In genomic region chr15:80181561-80181960, GRCm38 (mm10) we compare ENCODE assay signal across 21 mouse cellular contexts. TPM values are rescaled to one million over a fixed set of nuclear protein-coding genes. Genes with fewer than 3 reads are reported as not detected.
DNase-seq lines count a peak whose midpoint lies in the region; ATAC-seq and TF ChIP-seq lines count a peak whose summit lies in the region.
"Had no signal": no experiment of that assay in that cellular context is flagged by ENCODE, and none has a peak within 500 bp of the region (broad histone marks: within the 10 kb centered on the region; RNA-seq: fewer than 3 reads in every experiment).

No protein-coding gene starts in this region.

- no peaks in the 10 kb centered on the region for H3K36me3 ChIP-seq in hindbrain, postnatal 0 days (ENCODE audit: insufficient read depth, low read length)
- peaks cover 9% of the 10 kb centered on the region for H3K36me3 ChIP-seq in hindbrain, embryonic 13.5 days
- no peaks in the 10 kb centered on the region for H3K36me3 ChIP-seq in liver, embryonic 12.5 days

- DNase-seq in hindbrain, postnatal 0 days (ENCODE audit: low spot score): peak; percentile 54
- no peak for DNase-seq in liver
- DNase-seq in brain, embryonic 14.5 days (ENCODE audit: low read depth): peak; percentile 65
- DNase-seq in gonadal fat pad, adult 2 months (ENCODE audit: low read depth): peak; percentile 22
- no peak for DNase-seq in cerebellum, adult 2 months
- DNase-seq: adrenal gland, adult 8-10 months; cerebellum, adult 18-20 months; gastrocnemius, postnatal 36 days; lung, adult 2 months; right cerebral cortex, postnatal 4 days; thymus, adult 2 months had no signal

- TF ChIP-seq POLR2A in brain, embryonic 14.5 days (IDR thresholded peaks at IDR 0.05; ENCODE audit: borderline replicate concordance, extremely low read depth, insufficient read depth, insufficient read length, poor library complexity, severe bottlenecking): no peak
- no peak for TF ChIP-seq POLR2A in cerebellum, adult 2 months (IDR thresholded peaks at IDR 0.05; ENCODE audit: borderline replicate concordance, insufficient read depth, low read length)

- no peak overlapping the region for H3K4me2 ChIP-seq in hindbrain, postnatal 0 days (ENCODE audit: low read depth, low read length)
- no peak overlapping the region for H3K4me2 ChIP-seq in hindbrain, embryonic 13.5 days
- H3K4me2 ChIP-seq in liver, embryonic 12.5 days: peak overlapping the region; percentile 37
- H3K4me2 ChIP-seq: embryonic facial prominence, embryonic 15.5 days; neural tube, embryonic 12.5 days had no signal

- no peak overlapping the region for H3K4me3 ChIP-seq in hindbrain, postnatal 0 days (ENCODE audit: low read length)
- H3K4me3 ChIP-seq in hindbrain, embryonic 13.5 days: no peak overlapping the region
- no peak overlapping the region for H3K4me3 ChIP-seq in liver, embryonic 12.5 days
- H3K4me3 ChIP-seq in cerebellum, adult 2 months (replicated peaks; ENCODE audit: insufficient read depth, low read depth, low read length): no peak overlapping the region
- H3K4me3 ChIP-seq: embryonic facial prominence, embryonic 15.5 days; megakaryocyte, embryonic 14.5 days; neural tube, embryonic 12.5 days had no signal

- H3K27me3 ChIP-seq in hindbrain, postnatal 0 days (ENCODE audit: insufficient read depth, low read length): no peaks in the 10 kb centered on the region
- H3K27me3 ChIP-seq in hindbrain, embryonic 13.5 days: no peaks in the 10 kb centered on the region
- peaks cover 37% of the 10 kb centered on the region for H3K27me3 ChIP-seq in liver, embryonic 12.5 days (replicated peaks)
- H3K27me3 ChIP-seq in cerebellum, adult 2 months (ENCODE audit: control insufficient read depth, insufficient read depth, low read length): no peaks in the 10 kb centered on the region
- H3K27me3 ChIP-seq: embryonic facial prominence, embryonic 15.5 days; neural tube, embryonic 12.5 days had no signal

- 0 out of 2 replicates have a peak overlapping the region, but pooled peaks have one; percentile 7 for H3K27ac ChIP-seq in hindbrain, postnatal 0 days
- H3K27ac ChIP-seq in hindbrain, embryonic 13.5 days: no peak overlapping the region
- peak overlapping the region; percentile 71 for H3K27ac ChIP-seq in liver, embryonic 12.5 days
- no peak overlapping the region for H3K27ac ChIP-seq in cerebellum, adult 2 months (ENCODE audit: insufficient read depth, low read length)
- H3K27ac ChIP-seq: embryonic facial prominence, embryonic 15.5 days; neural tube, embryonic 12.5 days had no signal

- no peak for TF ChIP-seq CTCF in hindbrain, postnatal 0 days (IDR thresholded peaks at IDR 0.05; ENCODE audit: low read depth)
- TF ChIP-seq CTCF in brain, embryonic 14.5 days (IDR thresholded peaks at IDR 0.05; ENCODE audit: borderline replicate concordance, extremely low read depth, insufficient read depth, insufficient read length): no peak
- no peak for TF ChIP-seq CTCF in cerebellum, adult 2 months (IDR thresholded peaks at IDR 0.05; ENCODE audit: borderline replicate concordance, insufficient read depth, low read depth, low read length)

- H3K4me1 ChIP-seq in hindbrain, postnatal 0 days (ENCODE audit: insufficient read depth, low read length): no peaks in the 10 kb centered on the region
- H3K4me1 ChIP-seq in hindbrain, embryonic 13.5 days (replicated peaks): peaks cover 22% of the 10 kb centered on the region
- peaks cover 44% of the 10 kb centered on the region for H3K4me1 ChIP-seq in liver, embryonic 12.5 days
- peaks cover 36% of the 10 kb centered on the region for H3K4me1 ChIP-seq in cerebellum, adult 2 months (ENCODE audit: control insufficient read depth, insufficient read depth, low read length)

- no peak for ATAC-seq in hindbrain, postnatal 0 days
- ATAC-seq in hindbrain, embryonic 13.5 days (ENCODE audit: low FRiP score): no peak
- no peak for ATAC-seq in liver, embryonic 12.5 days
- ATAC-seq: inflammation-experienced regulatory T-cells, adult 6 months had no signal

- H3K9me3 ChIP-seq in hindbrain, postnatal 0 days (ENCODE audit: low read length): no peaks in the 10 kb centered on the region
- no peaks in the 10 kb centered on the region for H3K9me3 ChIP-seq in hindbrain, embryonic 13.5 days
- H3K9me3 ChIP-seq in liver, embryonic 12.5 days (replicated peaks): no peaks in the 10 kb centered on the region
- H3K9me3 ChIP-seq: embryonic facial prominence, embryonic 15.5 days; neural tube, embryonic 12.5 days had no signal

- 56% methylated on average over 7 of the region's 7 CpGs for WGBS in hindbrain, postnatal 0 days
- 92% methylated on average over 7 of the region's 7 CpGs for WGBS in hindbrain, embryonic 13.5 days
- WGBS in liver, embryonic 12.5 days (ENCODE audit: insufficient replicate concordance): 74% methylated on average over 7 of the region's 7 CpGs
- 31% methylated on average over 7 of the region's 7 CpGs for WGBS in cerebellum, adult 2 months

- H3K9ac ChIP-seq in hindbrain, postnatal 0 days (replicated peaks; ENCODE audit: low read length): no peak overlapping the region
- no peak overlapping the region for H3K9ac ChIP-seq in hindbrain, embryonic 13.5 days
- no peak overlapping the region for H3K9ac ChIP-seq in liver, embryonic 12.5 days
- H3K9ac ChIP-seq: embryonic facial prominence, embryonic 15.5 days; neural tube, embryonic 12.5 days had no signal

RNA-seq across cellular contexts. Expression of gene Mgat3, which starts 8.0 kb away (rescaled TPM):
- 99.6 and 106 TPM in 2 replicates for total RNA-seq in hindbrain, postnatal 0 days (2014; rRNA removed)
- polyA plus RNA-seq in hindbrain, postnatal 0 days (2015; fragmentation: Nextera tagmentation; extraction: Ambion mirVana): 13.2 and 13.5 TPM in 2 replicates
- 12.2 and 13.0 TPM in 2 replicates for polyA plus RNA-seq in hindbrain, embryonic 13.5 days (2015; fragmentation: Nextera tagmentation; extraction: Ambion mirVana)
- 0.96 and 1.2 TPM in 2 replicates for polyA plus RNA-seq in liver, embryonic 12.5 days (2016; fragmentation: Nextera tagmentation; extraction: Ambion mirVana)
- 47.2 and 64.7 TPM in 2 replicates for polyA plus RNA-seq in brain, embryonic 14.5 days (2012; rRNA removed)
- polyA plus RNA-seq in gonadal fat pad, adult 2 months (2012; rRNA removed): 10.2 and 10.5 TPM in 2 replicates
- polyA plus RNA-seq in cerebellum, adult 2 months (2012; rRNA removed): 106 and 114 TPM in 2 replicates
- total RNA-seq: hematopoietic stem cell, adult 5-6 weeks had no signal
- polyA plus RNA-seq: inflammation-experienced regulatory T-cells, adult 6 months had no signal

RNA-seq across cellular contexts. Expression of gene Tab1, which starts 48.6 kb away (rescaled TPM):
- 55.0 and 58.6 TPM in 2 replicates for total RNA-seq in hindbrain, postnatal 0 days (2014; rRNA removed)
- 26.5 and 27.9 TPM in 2 replicates for polyA plus RNA-seq in hindbrain, postnatal 0 days (2015; fragmentation: Nextera tagmentation; extraction: Ambion mirVana)
- polyA plus RNA-seq in hindbrain, embryonic 13.5 days (2015; fragmentation: Nextera tagmentation; extraction: Ambion mirVana): 38.3 and 41.2 TPM in 2 replicates
- 18.5 and 18.9 TPM in 2 replicates for polyA plus RNA-seq in liver, embryonic 12.5 days (2016; fragmentation: Nextera tagmentation; extraction: Ambion mirVana)
- 49.3 and 55.3 TPM in 2 replicates for polyA plus RNA-seq in brain, embryonic 14.5 days (2012; rRNA removed)
- polyA plus RNA-seq in gonadal fat pad, adult 2 months (2012; rRNA removed): 17.0 and 20.9 TPM in 2 replicates
- 50.0 and 50.2 TPM in 2 replicates for polyA plus RNA-seq in cerebellum, adult 2 months (2012; rRNA removed)

RNA-seq across cellular contexts. Expression of gene Mief1, which starts 52.3 kb away (rescaled TPM):
- 46.3 and 51.1 TPM in 2 replicates for total RNA-seq in hindbrain, postnatal 0 days (2014; rRNA removed)
- polyA plus RNA-seq in hindbrain, postnatal 0 days (2015; fragmentation: Nextera tagmentation; extraction: Ambion mirVana): 20.3 and 22.0 TPM in 2 replicates
- polyA plus RNA-seq in hindbrain, embryonic 13.5 days (2015; fragmentation: Nextera tagmentation; extraction: Ambion mirVana): 36.9 and 37.7 TPM in 2 replicates
- 29.1 and 30.1 TPM in 2 replicates for polyA plus RNA-seq in liver, embryonic 12.5 days (2016; fragmentation: Nextera tagmentation; extraction: Ambion mirVana)
- 14.3 and 20.8 TPM in 2 replicates for polyA plus RNA-seq in brain, embryonic 14.5 days (2012; rRNA removed)
- polyA plus RNA-seq in gonadal fat pad, adult 2 months (2012; rRNA removed): 14.9 and 16.3 TPM in 2 replicates
- polyA plus RNA-seq in cerebellum, adult 2 months (2012; rRNA removed): 18.4 and 19.6 TPM in 2 replicates

RNA-seq across cellular contexts. Expression of gene AC140267.1, which starts 54.1 kb away (rescaled TPM):
- not detected in 2 replicates for total RNA-seq in hindbrain, postnatal 0 days (2014; rRNA removed)
- polyA plus RNA-seq in hindbrain, postnatal 0 days (2015; fragmentation: Nextera tagmentation; extraction: Ambion mirVana): not detected in 2 replicates
- not detected in 2 replicates for polyA plus RNA-seq in hindbrain, embryonic 13.5 days (2015; fragmentation: Nextera tagmentation; extraction: Ambion mirVana)
- polyA plus RNA-seq in liver, embryonic 12.5 days (2016; fragmentation: Nextera tagmentation; extraction: Ambion mirVana): not detected in 2 replicates
- polyA plus RNA-seq in brain, embryonic 14.5 days (2012; rRNA removed): not detected in 2 replicates
- not detected in 2 replicates for polyA plus RNA-seq in gonadal fat pad, adult 2 months (2012; rRNA removed)
- polyA plus RNA-seq in cerebellum, adult 2 months (2012; rRNA removed): not detected in 2 replicates
- total RNA-seq: hematopoietic stem cell, adult 5-6 weeks had no signal
- polyA plus RNA-seq: C2C12; embryonic facial prominence, embryonic 15.5 days; forebrain, embryonic 11.5 days; limb, embryonic 11.5 days; lung, adult 2 months; thymus, adult 2 months had no signal

Comparison
In these comparisons a context has a peak if more than half of its experiments do, and no peak if none do; other contexts are left out.
1. H3K27ac ChIP-seq: peak in hindbrain, postnatal 0 days (single experiment) and liver, embryonic 12.5 days (single experiment); none in hindbrain, embryonic 13.5 days (single experiment) and cerebellum, adult 2 months (single experiment).
2. DNase-seq: peak in hindbrain, postnatal 0 days (single experiment), brain, embryonic 14.5 days (single experiment) and gonadal fat pad, adult 2 months (single experiment); none in liver (single experiment) and cerebellum, adult 2 months (0 of 2).